Mouse (Mus musculus) limb, embryonic 12.5 days (tissue): ENCODE data around the gene Esrra. TPM values are rescaled to one million over a fixed set of nuclear protein-coding genes. Genes with fewer than 3 reads are reported as not detected.

ENCODE experiments used
- ATAC-seq: fragments of 200-750 bp; cut with Nextera tagmentation; 2 replicates; pipeline ENCODE4 v1.8.0; 2017; ENCODE audit warnings: low read depth, moderate TSS enrichment; ENCODE audit not compliant: insufficient number of reproducible peaks, insufficient read depth, low FRiP score, low TSS enrichment
- H3K27ac ChIP-seq: fragments of 300-500 bp; sonication (generic); 2 replicates; pipeline ENCODE4 v1.5.1; 2016; ENCODE audit warnings: mild to moderate bottlenecking, moderate library complexity
- H3K27me3 ChIP-seq: fragments of 300-500 bp; sonication (generic); 2 replicates; pipeline ENCODE4 v1.6.1; 2016; ENCODE audit warnings: mild to moderate bottlenecking, moderate library complexity
- H3K36me3 ChIP-seq: fragments of 300-500 bp; sonication (generic); 2 replicates; pipeline ENCODE4 v1.6.1; 2016; ENCODE audit warnings: mild to moderate bottlenecking, moderate library complexity
- H3K4me1 ChIP-seq: fragments of 300-500 bp; sonication (generic); replicated peaks from 2 replicates; pipeline ENCODE4 v1.6.1; 2016
- H3K4me2 ChIP-seq: fragments of 300-500 bp; sonication (generic); 2 replicates; pipeline ENCODE4 v1.6.1; 2016; ENCODE audit warnings: mild to moderate bottlenecking, moderate library complexity
- H3K4me3 ChIP-seq: fragments of 300-500 bp; sonication (generic); replicated peaks from 2 replicates; pipeline ENCODE4 v1.5.1; 2016; ENCODE audit warnings: mild to moderate bottlenecking
- H3K9ac ChIP-seq: fragments of 300-500 bp; sonication (generic); replicated peaks from 2 replicates; pipeline ENCODE4 v1.6.1; 2016; ENCODE audit warnings: mild to moderate bottlenecking, moderate library complexity
- H3K9me3 ChIP-seq: fragments of 300-500 bp; sonication (generic); 2 replicates; pipeline ENCODE4 v1.6.1; 2016; ENCODE audit warnings: mild to moderate bottlenecking, moderate library complexity
- WGBS: fragments of 180-500 bp; shearing (Covaris S2); methylation state at CpG from one replicate; pipeline ENCODE4 v1.1.7; 2016; 5-methylcytosine and 5-hydroxymethylcytosine counted together
- polyA plus RNA-seq: library from polyadenylated mRNA; unstranded; fragments of >200 nt; fragmentation: Nextera tagmentation; extraction: Ambion mirVana; gene quantifications from 2 replicates; pipeline ENCODE4 v1.2.1, GENCODE M21; 2016

The Esrra gene
- 6.4 and 8.5 TPM in 2 replicates for polyA plus RNA-seq

DNA sequence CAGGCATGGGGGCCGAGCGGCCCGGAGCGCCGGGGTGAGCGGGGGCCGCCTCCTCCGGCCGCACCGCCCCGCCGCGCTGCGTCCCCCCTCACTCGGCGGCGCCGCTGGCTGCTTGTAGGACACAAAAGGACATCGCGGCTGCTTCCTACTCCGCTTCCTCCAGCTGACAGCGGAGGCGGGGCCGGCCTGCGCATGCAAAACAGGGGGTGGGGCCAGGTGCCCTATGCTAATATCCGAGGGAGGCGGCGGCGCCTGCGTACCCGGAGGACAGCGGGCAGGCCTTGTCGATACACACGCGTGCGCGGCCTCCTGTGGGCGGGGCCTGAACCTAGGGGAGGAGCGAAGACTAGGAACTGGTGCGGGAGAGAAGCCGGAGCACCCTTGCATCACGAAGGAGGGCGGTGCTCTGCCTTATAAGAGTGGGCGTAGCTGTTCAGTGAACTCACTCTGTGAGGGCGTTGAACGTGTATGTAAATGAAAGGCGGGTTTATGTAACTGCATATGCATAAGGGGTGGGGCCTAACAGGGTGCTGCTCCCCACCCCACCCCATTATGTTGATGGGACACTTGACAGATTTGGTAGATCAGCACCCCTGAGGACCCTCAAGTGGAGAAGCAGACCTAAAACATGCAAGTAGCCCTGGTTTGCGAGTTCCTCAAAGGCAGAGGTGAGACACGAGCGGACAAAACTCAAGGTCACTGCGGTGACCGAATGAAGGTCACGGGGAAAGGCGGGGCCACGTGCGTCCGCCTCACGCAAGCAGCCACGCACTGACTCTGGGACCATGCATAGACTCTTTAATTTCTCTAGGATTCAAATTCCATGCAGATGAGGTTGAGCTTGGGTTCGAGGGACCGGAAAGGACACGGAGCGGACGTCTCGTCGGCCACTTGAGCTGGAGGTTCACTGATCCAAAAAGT lies at the start of gene Esrra:
Gene Esrra (minus strand): TSS at position 167 of the 921 bp plus-strand sequence.
- WGBS = under 1% methylated on average over 66 of the region's 66 CpGs
- peak within 1 kb of the TSS; percentile 72; the same call in 1 of the 2 replicates for H3K27ac ChIP-seq
- H3K36me3 ChIP-seq = no peaks in the 10 kb centered on the region
- peak within 1 kb of the TSS; percentile 88 for H3K4me2 ChIP-seq
- H3K9ac ChIP-seq = peak within 1 kb of the TSS; percentile 73
- peaks cover 48% of the 10 kb centered on the region for H3K27me3 ChIP-seq
- peaks cover 28% of the 10 kb centered on the region for H3K4me1 ChIP-seq
- peaks cover 6% of the 10 kb centered on the region; the same call in 1 of the 2 replicates for H3K9me3 ChIP-seq
- peak within 1 kb of the TSS; percentile 81 for H3K4me3 ChIP-seq
- ATAC-seq = peak; percentile 91

DNA sequence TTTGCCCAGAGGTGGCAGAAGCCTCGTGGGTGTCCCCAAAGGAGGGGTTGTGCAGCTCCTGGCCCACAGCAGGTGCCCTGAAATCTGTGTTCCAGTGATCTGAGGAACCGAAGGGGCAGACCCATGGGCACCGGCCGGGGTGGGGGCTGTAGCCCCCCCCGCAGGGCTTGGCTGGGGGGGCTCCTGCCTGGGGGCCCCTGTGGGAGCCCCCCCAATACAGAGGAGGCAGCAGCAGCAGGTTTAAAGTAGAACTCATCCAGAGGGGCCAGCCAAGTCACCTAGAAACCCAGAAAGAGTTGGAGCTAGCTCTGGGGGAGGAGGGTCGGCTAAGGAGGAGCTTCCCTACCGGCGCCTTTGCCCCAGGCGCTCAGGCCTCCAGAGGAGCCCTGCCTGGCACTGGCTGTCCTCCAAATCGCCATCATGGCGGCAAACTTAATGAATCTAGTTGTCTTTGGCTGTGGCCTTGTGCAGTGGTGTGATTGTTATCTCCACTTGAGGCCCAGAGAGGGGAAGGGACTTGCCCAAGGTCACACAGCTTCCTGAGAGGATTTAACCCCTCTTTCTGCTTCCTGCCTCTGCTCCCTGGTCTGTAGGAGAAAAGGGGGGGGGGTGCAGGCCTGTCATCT lies 49.0 kb upstream of the Esrra start:
- 0 out of 2 replicates have a peak overlapping the region, but pooled peaks have one; percentile 35 for H3K27ac ChIP-seq
- peaks cover 16% of the 10 kb centered on the region for H3K36me3 ChIP-seq
- peak overlapping the region; percentile 65 for H3K4me2 ChIP-seq
- no peak for ATAC-seq
- peaks cover 52% of the 10 kb centered on the region for H3K4me1 ChIP-seq
- H3K27me3 ChIP-seq = peaks cover 10% of the 10 kb centered on the region
- peak overlapping the region; percentile 64 for H3K4me3 ChIP-seq
- peak overlapping the region; percentile 67; the same call in 1 of the 2 replicates for H3K9ac ChIP-seq
- WGBS = 23% methylated on average over 11 of the region's 11 CpGs
- H3K9me3 ChIP-seq = no peaks in the 10 kb centered on the region

DNA sequence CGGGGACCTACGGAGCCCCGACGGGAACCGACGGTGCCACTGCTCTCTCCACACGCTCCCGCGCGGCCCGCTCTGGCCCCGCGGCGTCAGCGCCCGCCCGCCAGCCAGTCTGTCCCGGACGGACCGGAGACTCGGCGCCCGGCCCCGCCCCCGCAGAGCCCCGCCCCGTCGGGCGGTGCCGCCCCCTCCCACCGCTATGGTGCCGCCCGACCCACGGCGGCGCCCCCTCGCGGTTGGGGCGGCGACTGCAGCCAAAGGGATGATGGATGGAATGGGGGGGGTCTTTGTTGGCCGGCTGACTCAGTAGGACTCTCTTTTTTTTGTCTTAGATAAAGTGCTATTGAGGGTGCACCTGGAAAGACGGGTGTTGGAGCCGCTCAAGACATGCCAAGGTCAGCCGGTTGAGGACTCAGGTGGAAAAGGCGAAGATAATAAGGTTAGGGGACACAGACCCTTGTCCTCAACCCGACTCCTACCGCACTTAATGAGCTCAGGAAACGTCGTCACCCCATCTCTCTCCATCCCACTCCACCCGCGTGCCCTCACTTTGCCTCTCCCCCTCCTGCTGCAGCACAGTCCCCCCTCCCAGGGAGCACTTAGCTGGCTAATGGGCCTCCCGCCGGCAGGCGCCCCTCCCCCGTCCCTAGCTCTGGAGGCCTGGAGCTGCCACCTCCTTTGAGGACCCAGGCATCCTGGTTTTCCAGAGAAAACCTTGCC lies 48.2 kb upstream of the Esrra start:
- Histone ChIP-seq H3K27ac (no peak overlapping the region), H3K4me3 (peak overlapping the region; percentile 64)

DNA sequence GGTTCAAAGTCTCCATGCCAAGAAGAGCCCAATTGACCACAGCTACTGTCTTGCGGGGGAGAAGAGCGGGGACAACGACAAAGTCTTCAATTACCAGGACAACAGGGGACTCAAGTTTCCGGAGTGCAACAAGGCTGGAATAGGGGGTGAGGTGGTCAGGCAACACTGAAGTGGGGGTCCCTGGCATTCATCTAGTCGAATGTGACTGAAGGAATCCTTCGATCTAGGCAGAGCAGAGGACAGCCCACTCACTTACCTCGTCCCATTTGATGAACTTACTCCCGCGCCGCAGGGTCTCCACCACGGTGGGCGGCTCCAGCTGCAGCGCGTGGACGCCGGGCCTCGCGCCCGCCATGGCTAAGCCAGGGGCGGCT lies 47.7 kb upstream of the Esrra start:
- peak overlapping the region; percentile 67 for H3K9ac ChIP-seq
- H3K4me3 ChIP-seq = peak overlapping the region; percentile 64
- peaks cover 52% of the 10 kb centered on the region for H3K4me1 ChIP-seq
- no peaks in the 10 kb centered on the region for H3K9me3 ChIP-seq
- H3K27ac ChIP-seq = no peak overlapping the region
- peaks cover 29% of the 10 kb centered on the region for H3K36me3 ChIP-seq
- peaks cover 10% of the 10 kb centered on the region for H3K27me3 ChIP-seq
- under 1% methylated on average over 20 of the region's 20 CpGs for WGBS
- H3K4me2 ChIP-seq = peak overlapping the region; percentile 65
- no peak; the same call in 1 of the 2 replicates for ATAC-seq

More for the DNA sequence above, 48.2 kb upstream of the Esrra start:
- ATAC-seq = peak; percentile 15; the same call in 1 of the 2 replicates
- H3K4me2 ChIP-seq = peak overlapping the region; percentile 65
- H3K9me3 ChIP-seq = no peaks in the 10 kb centered on the region
- H3K4me1 ChIP-seq = peaks cover 52% of the 10 kb centered on the region
- whole genome bisulfite sequencing = under 1% methylated on average over 55 of the region's 55 CpGs
- peaks cover 10% of the 10 kb centered on the region for H3K27me3 ChIP-seq
- H3K9ac ChIP-seq = peak overlapping the region; percentile 67
- peaks cover 23% of the 10 kb centered on the region for H3K36me3 ChIP-seq

DNA sequence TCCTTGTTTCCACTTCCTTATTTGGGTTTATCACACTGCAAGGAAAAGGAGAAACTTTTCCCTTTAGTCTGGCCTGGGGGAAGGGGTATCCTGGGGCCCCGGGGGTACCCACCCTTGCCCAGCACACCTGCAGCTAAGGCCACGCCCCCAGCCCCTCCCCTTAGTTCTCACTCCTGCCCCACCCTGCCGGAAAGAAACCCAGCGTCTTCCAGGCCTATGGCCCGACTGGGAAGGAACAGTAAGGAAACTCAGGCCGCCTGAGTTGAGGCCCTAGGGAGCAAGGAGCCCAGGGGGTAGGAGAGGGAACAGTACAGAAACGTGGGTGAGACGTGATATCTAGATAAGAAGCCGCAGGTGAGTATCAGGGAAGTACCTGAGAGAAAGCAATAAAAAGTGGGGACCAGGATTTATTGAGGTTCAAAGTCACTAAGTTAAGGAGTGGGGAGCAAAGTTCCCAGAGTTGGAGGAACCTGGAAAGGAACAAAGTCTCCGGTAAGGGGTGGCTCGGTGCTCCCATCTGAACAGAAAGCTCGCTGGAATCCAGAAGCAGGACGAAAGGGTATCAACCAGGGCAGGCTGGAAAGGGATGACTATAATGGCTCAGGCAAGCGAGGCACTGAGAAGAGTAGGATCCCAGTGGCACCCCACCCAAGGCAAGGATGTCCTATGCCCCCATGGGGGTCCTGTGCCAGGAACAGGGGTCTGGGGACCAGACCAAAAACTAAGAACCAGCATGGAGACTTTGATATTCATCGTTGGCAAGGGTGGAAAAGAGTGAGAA lies 47.1 kb upstream of the Esrra start:
- Histone ChIP-seq H3K9me3 (no peaks in the 10 kb centered on the region), H3K27me3 (peaks cover 10% of the 10 kb centered on the region), H3K4me1 (peaks cover 47% of the 10 kb centered on the region), H3K36me3 (peaks cover 34% of the 10 kb centered on the region), H3K4me2 (peak overlapping the region; percentile 65), H3K27ac (no peak overlapping the region), H3K4me3 (peak overlapping the region; percentile 64), H3K9ac (peak overlapping the region; percentile 67)
- 11% methylated on average over 15 of the region's 15 CpGs for WGBS
- no peak for ATAC-seq

DNA sequence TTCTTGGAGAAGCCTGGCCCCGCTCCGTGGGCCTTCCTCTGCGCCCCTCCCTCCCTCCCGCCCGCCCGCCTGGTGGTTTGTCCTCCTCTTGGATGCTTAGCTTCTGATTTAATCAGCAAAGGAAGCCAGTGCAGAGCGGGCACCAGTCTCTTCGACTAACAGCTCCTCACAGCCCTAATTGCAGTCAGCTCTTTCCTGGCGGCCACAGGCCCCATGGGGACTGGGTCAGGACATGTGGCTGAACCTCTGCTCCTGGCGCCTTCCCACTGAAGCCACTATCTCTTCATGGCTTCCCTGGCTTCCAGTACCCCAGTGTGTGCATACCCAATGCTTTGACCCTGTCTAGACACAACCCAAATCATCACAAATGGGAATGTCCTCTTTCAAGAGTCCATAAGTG lies 34.8 kb upstream of the Esrra start:
- no peak overlapping the region for H3K27ac ChIP-seq
- no peaks in the 10 kb centered on the region for H3K9me3 ChIP-seq
- H3K9ac ChIP-seq = no peak overlapping the region
- no peak overlapping the region for H3K4me3 ChIP-seq
- H3K36me3 ChIP-seq = peaks cover 75% of the 10 kb centered on the region
- no peaks in the 10 kb centered on the region for H3K27me3 ChIP-seq
- WGBS = 77% methylated on average over 10 of the region's 10 CpGs
- peaks cover 11% of the 10 kb centered on the region for H3K4me1 ChIP-seq
- ATAC-seq = no peak
- no peak overlapping the region for H3K4me2 ChIP-seq

DNA sequence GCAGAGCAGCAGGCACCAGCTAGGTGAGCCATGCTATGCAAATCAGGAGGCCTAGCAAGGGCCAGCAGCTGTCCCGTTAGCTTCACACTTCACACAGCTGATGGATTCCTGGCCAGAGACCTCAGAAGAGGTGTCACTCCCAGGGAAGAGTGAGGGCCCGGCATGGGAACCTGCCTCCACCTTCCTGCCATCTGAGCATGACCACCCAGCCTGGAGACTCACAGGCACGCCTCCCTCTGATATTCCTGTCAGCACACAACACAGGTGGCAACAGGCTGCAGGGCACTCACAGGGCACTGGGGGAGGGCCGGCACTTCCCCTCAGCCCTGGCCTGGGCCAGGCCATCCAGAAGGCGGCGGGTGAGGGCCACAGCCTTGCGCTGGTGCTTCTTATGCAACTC lies 33.8 kb upstream of the Esrra start:
- Histone ChIP-seq H3K4me3 (no peak overlapping the region), H3K4me1 (peaks cover 11% of the 10 kb centered on the region), H3K27ac (no peak overlapping the region), H3K4me2 (no peak overlapping the region), H3K36me3 (peaks cover 70% of the 10 kb centered on the region), H3K27me3 (no peaks in the 10 kb centered on the region), H3K9ac (no peak overlapping the region), H3K9me3 (no peaks in the 10 kb centered on the region)
- no peak for ATAC-seq
- 73% methylated on average over 7 of the region's 7 CpGs for WGBS

DNA sequence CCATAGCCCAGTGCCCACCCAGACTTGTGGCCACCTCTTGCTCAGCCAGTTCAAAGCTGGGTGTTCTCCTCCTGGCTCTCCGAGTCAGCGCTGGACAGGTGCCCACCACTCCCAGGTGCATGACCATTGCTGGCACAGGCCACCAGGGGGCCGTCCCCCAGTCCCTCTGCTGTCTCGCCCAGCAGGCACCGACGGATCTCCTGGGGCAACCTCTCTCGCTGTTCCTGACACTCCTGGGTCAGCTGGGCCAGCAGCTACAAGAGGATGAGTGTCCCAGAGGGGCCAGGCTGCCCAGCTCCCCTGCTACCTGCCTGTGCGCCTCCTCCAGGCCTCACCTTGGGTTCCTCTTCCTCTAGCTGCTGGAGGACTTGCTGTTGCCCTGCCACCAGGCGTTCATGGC lies 32.4 kb upstream of the Esrra start:
- Histone ChIP-seq H3K27me3 (no peaks in the 10 kb centered on the region), H3K4me2 (no peak overlapping the region), H3K9me3 (no peaks in the 10 kb centered on the region), H3K27ac (no peak overlapping the region), H3K4me3 (no peak overlapping the region), H3K36me3 (peaks cover 56% of the 10 kb centered on the region), H3K9ac (no peak overlapping the region), H3K4me1 (peaks cover 19% of the 10 kb centered on the region)
- ATAC-seq = no peak
- WGBS = 54% methylated on average over 9 of the region's 9 CpGs

DNA sequence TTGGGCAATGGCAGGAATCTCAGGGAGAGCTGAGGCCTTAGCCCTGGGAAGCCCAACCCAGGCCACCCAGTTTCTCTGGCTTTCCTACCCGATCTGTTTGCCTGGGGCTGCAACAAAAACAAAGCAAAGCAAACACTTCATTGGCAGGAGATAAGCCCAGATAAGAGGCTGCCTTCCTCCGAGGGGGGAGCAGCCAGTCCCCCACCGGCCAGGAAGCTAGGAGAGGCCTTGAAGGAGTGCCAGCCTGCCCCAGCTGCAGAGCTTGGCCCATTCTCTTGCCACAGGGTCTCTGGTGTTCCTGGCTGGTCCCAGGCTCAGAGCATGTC lies 31.1 kb upstream of the Esrra start:
- peaks cover 19% of the 10 kb centered on the region for H3K4me1 ChIP-seq
- WGBS = 12% methylated on average over 3 of the region's 3 CpGs
- H3K9ac ChIP-seq = 0 out of 2 replicates have a peak overlapping the region, but pooled peaks have one; percentile 78
- peaks cover 42% of the 10 kb centered on the region for H3K36me3 ChIP-seq
- no peaks in the 10 kb centered on the region for H3K27me3 ChIP-seq
- H3K4me3 ChIP-seq = peak overlapping the region; percentile 63
- peak overlapping the region; percentile 96 for H3K4me2 ChIP-seq
- ATAC-seq = no peak
- no peaks in the 10 kb centered on the region for H3K9me3 ChIP-seq
- peak overlapping the region; percentile 97 for H3K27ac ChIP-seq

DNA sequence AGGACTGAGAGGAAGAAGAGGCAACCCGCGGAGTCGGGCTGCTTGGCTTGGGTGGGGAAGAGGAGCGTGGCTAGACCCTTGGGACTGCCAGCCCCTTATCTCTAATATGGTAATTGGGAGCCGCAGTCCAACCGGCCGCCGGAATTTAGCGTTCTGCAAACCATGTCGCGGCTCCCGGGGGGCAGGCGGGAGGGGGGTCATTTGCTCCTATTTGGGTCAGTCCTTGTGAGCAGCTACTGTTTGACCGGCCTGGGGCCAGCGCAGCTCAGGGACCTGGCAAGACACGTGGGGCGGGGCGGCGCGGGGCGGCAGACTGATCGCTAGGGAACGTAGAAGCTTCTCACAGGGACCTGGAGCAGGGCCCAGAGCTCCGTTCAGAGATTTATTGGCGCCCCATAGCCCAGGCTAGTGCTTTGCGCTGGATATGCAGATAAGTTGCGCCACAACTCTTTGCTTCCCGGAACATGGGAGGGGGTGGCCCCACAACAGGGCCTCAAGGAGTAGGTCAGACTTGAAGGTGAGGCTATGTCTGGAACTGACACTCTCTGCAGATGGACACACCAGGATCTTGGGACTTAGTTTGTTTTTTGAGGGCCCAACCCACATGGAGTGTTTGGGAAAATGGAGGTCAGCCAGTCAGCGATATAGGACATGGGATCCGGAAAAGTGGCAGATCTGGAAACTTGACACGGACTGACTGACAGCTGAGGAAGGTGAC lies 30.5 kb upstream of the Esrra start:
- peak overlapping the region; percentile 78 for H3K9ac ChIP-seq
- H3K27ac ChIP-seq = peak overlapping the region; percentile 97
- ATAC-seq = peak; percentile 3; the same call in 1 of the 2 replicates
- H3K36me3 ChIP-seq = peaks cover 37% of the 10 kb centered on the region
- H3K4me1 ChIP-seq = peaks cover 19% of the 10 kb centered on the region
- no peaks in the 10 kb centered on the region for H3K27me3 ChIP-seq
- H3K4me3 ChIP-seq = peak overlapping the region; percentile 63
- peak overlapping the region; percentile 96 for H3K4me2 ChIP-seq
- no peaks in the 10 kb centered on the region for H3K9me3 ChIP-seq
- WGBS = 3% methylated on average over 31 of the region's 31 CpGs
